Comparison of ENCODE assay signal across 20 mouse cellular contexts in the genomic region with DNA sequence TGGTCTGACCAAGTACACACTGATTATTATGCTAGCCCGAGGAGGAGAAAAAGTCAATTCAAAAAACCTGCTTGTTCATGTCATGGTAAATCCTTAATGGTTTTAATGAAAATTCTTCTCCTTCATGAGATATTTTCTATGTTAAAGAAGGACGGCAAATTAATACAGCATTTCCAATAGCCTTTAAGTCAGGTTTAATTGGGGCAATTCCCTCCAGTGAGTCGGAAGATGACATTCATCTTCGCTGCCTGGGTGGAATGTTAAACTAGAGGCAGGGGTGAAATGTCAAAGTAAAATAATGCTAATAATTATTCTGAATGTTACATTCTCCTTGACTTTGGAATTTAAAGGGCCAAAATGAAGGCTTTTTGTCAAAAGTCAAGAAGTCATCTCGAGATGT.
DNase-seq lines count a peak whose midpoint lies in the region; ATAC-seq lines count a peak whose summit lies in the region.
"Had no signal": no experiment of that assay in that cellular context is flagged by ENCODE, and none has a peak within 500 bp of the region (broad histone marks: within the 10 kb centered on the region; RNA-seq: fewer than 3 reads in every experiment).

No protein-coding gene starts in this region.

- no peak overlapping the region for H3K9ac ChIP-seq in forebrain, embryonic 13.5 days
- no peak overlapping the region for H3K9ac ChIP-seq in neural tube, embryonic 13.5 days
- no peak overlapping the region for H3K9ac ChIP-seq in neural tube, embryonic 15.5 days (replicated peaks)
- H3K9ac ChIP-seq in midbrain, embryonic 14.5 days (replicated peaks; ENCODE audit: low read length), result no peak overlapping the region
- H3K9ac ChIP-seq: neural tube, embryonic 12.5 days had no signal

- H3K27me3 ChIP-seq in forebrain, embryonic 10.5 days (ENCODE audit: poor library complexity, severe bottlenecking), result peaks cover 73% of the 10 kb centered on the region
- H3K27me3 ChIP-seq in forebrain, embryonic 13.5 days, result 0 out of 2 replicates have a peak, but pooled peaks cover 4% of the 10 kb centered on the region
- no peaks in the 10 kb centered on the region for H3K27me3 ChIP-seq in neural tube, embryonic 13.5 days
- no peaks in the 10 kb centered on the region for H3K27me3 ChIP-seq in neural tube, embryonic 15.5 days (replicated peaks)
- H3K27me3 ChIP-seq in midbrain, embryonic 14.5 days (ENCODE audit: control insufficient read depth, insufficient read depth, low read length), result no peaks in the 10 kb centered on the region
- H3K27me3 ChIP-seq: CH12.LX; heart, embryonic 15.5 days; neural tube, embryonic 12.5 days had no signal

- 0 out of 2 replicates have a peak overlapping the region, but pooled peaks have one; percentile 6 for H3K27ac ChIP-seq in forebrain, embryonic 10.5 days
- no peak overlapping the region; the same call in 1 of the 2 replicates for H3K27ac ChIP-seq in forebrain, embryonic 13.5 days
- H3K27ac ChIP-seq in neural tube, embryonic 13.5 days (replicated peaks), result peak overlapping the region; percentile 88
- H3K27ac ChIP-seq in neural tube, embryonic 15.5 days (replicated peaks), result no peak overlapping the region
- peak overlapping the region; percentile 65; the same call in 1 of the 2 replicates for H3K27ac ChIP-seq in midbrain, embryonic 14.5 days (replicated peaks; ENCODE audit: low read depth, low read length)
- H3K27ac ChIP-seq: macrophage had no signal

- no peak for DNase-seq in forebrain, embryonic 10.5 days (ENCODE audit: extremely low spot score, low spot score)
- DNase-seq in midbrain, embryonic 14.5 days, result peak; percentile 59
- no peak for DNase-seq in cerebellum, postnatal 25 days
- no peak for DNase-seq in testis, postnatal 10 days (ENCODE audit: low spot score)
- DNase-seq: adrenal gland, postnatal 36 days; cerebellum, adult 18-20 months; gastrocnemius, postnatal 36 days; lung, adult 2 months; right cerebral cortex, postnatal 14 days; spleen, adult 18-20 months; thymus, postnatal 36 days had no signal

- H3K4me3 ChIP-seq in forebrain, embryonic 10.5 days, result no peak overlapping the region
- H3K4me3 ChIP-seq in forebrain, embryonic 13.5 days, result no peak overlapping the region
- no peak overlapping the region for H3K4me3 ChIP-seq in neural tube, embryonic 13.5 days
- H3K4me3 ChIP-seq in neural tube, embryonic 15.5 days (replicated peaks), result no peak overlapping the region
- no peak overlapping the region for H3K4me3 ChIP-seq in midbrain, embryonic 14.5 days (replicated peaks; ENCODE audit: low read depth, low read length)
- H3K4me3 ChIP-seq: heart, embryonic 15.5 days; neural tube, embryonic 12.5 days had no signal

- 0 out of 2 replicates have a peak, but pooled peaks cover 3% of the 10 kb centered on the region for H3K9me3 ChIP-seq in forebrain, embryonic 10.5 days
- H3K9me3 ChIP-seq in forebrain, embryonic 13.5 days (replicated peaks), result no peaks in the 10 kb centered on the region
- H3K9me3 ChIP-seq in neural tube, embryonic 13.5 days, result no peaks in the 10 kb centered on the region
- no peaks in the 10 kb centered on the region for H3K9me3 ChIP-seq in neural tube, embryonic 15.5 days (replicated peaks)
- H3K9me3 ChIP-seq in midbrain, embryonic 14.5 days (ENCODE audit: control insufficient read depth, low read length), result no peaks in the 10 kb centered on the region
- H3K9me3 ChIP-seq: heart, embryonic 15.5 days; neural tube, embryonic 12.5 days had no signal

- no peaks in the 10 kb centered on the region for H3K36me3 ChIP-seq in forebrain, embryonic 10.5 days (replicated peaks)
- no peaks in the 10 kb centered on the region for H3K36me3 ChIP-seq in forebrain, embryonic 13.5 days (ENCODE audit: poor library complexity, severe bottlenecking)
- no peaks in the 10 kb centered on the region for H3K36me3 ChIP-seq in neural tube, embryonic 13.5 days
- no peaks in the 10 kb centered on the region for H3K36me3 ChIP-seq in neural tube, embryonic 15.5 days
- no peaks in the 10 kb centered on the region for H3K36me3 ChIP-seq in midbrain, embryonic 14.5 days (ENCODE audit: control insufficient read depth, insufficient read depth, low read length)
- H3K36me3 ChIP-seq: heart, embryonic 15.5 days; neural tube, embryonic 12.5 days had no signal

- H3K4me1 ChIP-seq in forebrain, embryonic 10.5 days, result peaks cover 24% of the 10 kb centered on the region
- peaks cover 16% of the 10 kb centered on the region for H3K4me1 ChIP-seq in forebrain, embryonic 13.5 days
- peaks cover 14% of the 10 kb centered on the region for H3K4me1 ChIP-seq in neural tube, embryonic 13.5 days (replicated peaks)
- peaks cover 10% of the 10 kb centered on the region for H3K4me1 ChIP-seq in neural tube, embryonic 15.5 days
- peaks cover 17% of the 10 kb centered on the region for H3K4me1 ChIP-seq in midbrain, embryonic 14.5 days (ENCODE audit: control insufficient read depth, insufficient read depth, low read length)

- H3K4me2 ChIP-seq in forebrain, embryonic 13.5 days, result no peak overlapping the region
- no peak overlapping the region for H3K4me2 ChIP-seq in neural tube, embryonic 13.5 days
- no peak overlapping the region for H3K4me2 ChIP-seq in neural tube, embryonic 15.5 days
- no peak overlapping the region for H3K4me2 ChIP-seq in midbrain, embryonic 14.5 days (ENCODE audit: low read length)
- H3K4me2 ChIP-seq: liver, embryonic 11.5 days had no signal

- no peak for ATAC-seq in forebrain, embryonic 13.5 days
- no peak for ATAC-seq in neural tube, embryonic 13.5 days (ENCODE audit: low read depth)
- no peak for ATAC-seq in neural tube, embryonic 15.5 days (ENCODE audit: low FRiP score)
- ATAC-seq in midbrain, embryonic 14.5 days (ENCODE audit: low FRiP score, low TSS enrichment), result no peak; the same call in 1 of the 2 replicates
- ATAC-seq: intestine, embryonic 16.5 days had no signal

- 47% methylated on average over 5 of the region's 5 CpGs for WGBS in forebrain, embryonic 10.5 days
- 27% methylated on average over 5 of the region's 5 CpGs for WGBS in forebrain, embryonic 13.5 days
- 18% methylated on average over 5 of the region's 5 CpGs for WGBS in neural tube, embryonic 13.5 days
- 21% methylated on average over 5 of the region's 5 CpGs for WGBS in neural tube, embryonic 15.5 days
- 14% methylated on average over 5 of the region's 5 CpGs for WGBS in midbrain, embryonic 14.5 days

Comparison
In these comparisons a context has a peak if more than half of its experiments do, and no peak if none do; other contexts are left out.
1. H3K27ac ChIP-seq: peak in forebrain, embryonic 10.5 days (single experiment), neural tube, embryonic 13.5 days (single experiment) and midbrain, embryonic 14.5 days (single experiment); none in forebrain, embryonic 13.5 days (single experiment) and neural tube, embryonic 15.5 days (single experiment).